Mouse (Mus musculus): ENCODE results near the gene Ciao2b. TPM values are rescaled to one million over a fixed set of nuclear protein-coding genes. Genes with fewer than 3 reads are reported as not detected.

Ciao2b gene
- total RNA-seq (2023; ENCODE audit: inconsistent age) = 25.5 to 31.5 TPM (median 28.1 TPM) in 4 replicates

GRCm38 (mm10) chr8:104641426-104642323, at the start of gene Ciao2b:
Ciao2b (minus strand) TSS chr8:104641965.

GRCm38 (mm10) chr8:104630981-104631663, 10.6 kb downstream of the Ciao2b start, which contains the start of gene Rrad:
Rrad (minus strand) TSS chr8:104631327.

GRCm38 (mm10) chr8:104624161-104624560, 17.6 kb downstream of the Ciao2b start, which contains the start of gene Cdh16:
Cdh16 (minus strand) TSS chr8:104624396.

GRCm38 (mm10) chr8:104591133-104591834, 50.5 kb downstream of the Ciao2b start, which contains the start of gene Pdp2:
Pdp2 (plus strand) TSS chr8:104591451.

Other genes with a start within 250 kb of the Ciao2b start
- gene Cmtm4, start 246.2 kb downstream of the Ciao2b start, total RNA-seq (2023; ENCODE audit: inconsistent age) = 0.48 to 0.72 TPM (median 0.60 TPM) in 4 replicates
- gene Dync1li2, start 198.9 kb downstream of the Ciao2b start, total RNA-seq (2023; ENCODE audit: inconsistent age) = 49.5 to 85.5 TPM (median 58.7 TPM) in 4 replicates
- 2.6 to 4.0 TPM (median 3.4 TPM) in 4 replicates for gene Terb1, start 132.1 kb downstream of the Ciao2b start, total RNA-seq (2023; ENCODE audit: inconsistent age)
- 35.0 to 43.0 TPM (median 39.4 TPM) in 4 replicates for gene Nae1, start 107.3 kb downstream of the Ciao2b start, total RNA-seq (2023; ENCODE audit: inconsistent age)
- gene Car7, start 107.3 kb downstream of the Ciao2b start, total RNA-seq (2023; ENCODE audit: inconsistent age) = 1.1 to 1.5 TPM (median 1.3 TPM) in 4 replicates
- 9.1 to 9.9 TPM (median 9.3 TPM) in 4 replicates for gene Pdp2, start 50.5 kb downstream of the Ciao2b start, total RNA-seq (2023; ENCODE audit: inconsistent age)
- not detected in 4 replicates for gene Cdh16, start 17.6 kb downstream of the Ciao2b start, total RNA-seq (2023; ENCODE audit: inconsistent age)
- 27.1 to 35.5 TPM (median 32.1 TPM) in 4 replicates for gene Rrad, start 10.6 kb downstream of the Ciao2b start, total RNA-seq (2023; ENCODE audit: inconsistent age)
- not detected in 4 replicates for gene Ces2a, start 92.0 kb upstream of the Ciao2b start, total RNA-seq (2023; ENCODE audit: inconsistent age)
- not detected in 4 replicates for gene Ces2b, start 189.6 kb upstream of the Ciao2b start, total RNA-seq (2023; ENCODE audit: inconsistent age)
- gene Ces2c, start 205.1 kb upstream of the Ciao2b start, total RNA-seq (2023; ENCODE audit: inconsistent age) = not detected in 4 replicates

All from B cell, adult (primary cell).